7 mouse cellular contexts compared by ENCODE assay signal in genomic region chr10:42275871-42276501, GRCm38 (mm10). TPM values are rescaled to one million over a fixed set of nuclear protein-coding genes. Genes with fewer than 3 reads are reported as not detected.
DNase-seq lines count a peak whose midpoint lies in the region; ATAC-seq and TF ChIP-seq lines count a peak whose summit lies in the region.

No protein-coding gene starts in this region.

- peak overlapping the region; percentile 69 for H3K9ac ChIP-seq in midbrain, postnatal 0 days (replicated peaks; ENCODE audit: low read length, poor library complexity, severe bottlenecking)

- H3K4me2 ChIP-seq in midbrain, postnatal 0 days (ENCODE audit: low read depth, low read length, poor library complexity, severe bottlenecking): peak overlapping the region; percentile 98

- no peak; the same call in 1 of the 2 replicates for TF ChIP-seq POLR2A in embryonic fibroblast, embryonic 13.5 days (IDR thresholded peaks at IDR 0.05; ENCODE audit: low read depth, low read length)

- peaks cover 6% of the 10 kb centered on the region for H3K4me1 ChIP-seq in embryonic fibroblast, embryonic 13.5 days (ENCODE audit: control insufficient read depth, insufficient read depth, low read length)
- peaks cover 6% of the 10 kb centered on the region; the same call in 1 of the 2 replicates for H3K4me1 ChIP-seq in midbrain, postnatal 0 days (ENCODE audit: insufficient read depth, low read length)

- H3K4me3 ChIP-seq in embryonic fibroblast, embryonic 13.5 days (ENCODE audit: insufficient read depth, low read length): peak overlapping the region; percentile 74
- peak overlapping the region; percentile 82 for H3K4me3 ChIP-seq in midbrain, postnatal 0 days (ENCODE audit: low read depth, low read length)

- peak; percentile 29 for DNase-seq in ovary, adult 18-20 months (ENCODE audit: low spot score)
- no peak for DNase-seq in ovary, postnatal 14 days (ENCODE audit: low spot score)
- DNase-seq in ZHBTc4 (ENCODE audit: low read depth, low spot score): peak; percentile 67
- peak; percentile 61 to 79 for DNase-seq in kidney, postnatal 25 days
- DNase-seq in midbrain, postnatal 0 days (ENCODE audit: low spot score): peak; percentile 74

- H3K36me3 ChIP-seq in midbrain, postnatal 0 days (ENCODE audit: insufficient read depth, low read length): no peaks in the 10 kb centered on the region

- TF ChIP-seq CTCF in embryonic fibroblast, embryonic 13.5 days (IDR thresholded peaks at IDR 0.05; ENCODE audit: borderline replicate concordance, insufficient read depth, low read length): no peak
- TF ChIP-seq CTCF in midbrain, postnatal 0 days (IDR thresholded peaks at IDR 0.05): no peak

- H3K27me3 ChIP-seq in midbrain, postnatal 0 days (ENCODE audit: insufficient read depth, low read length): no peaks in the 10 kb centered on the region

- ATAC-seq in midbrain, postnatal 0 days (ENCODE audit: low FRiP score): peak; percentile 5; the same call in 1 of the 2 replicates
- no peak for ATAC-seq in erythroid progenitor cell, adult 5-6 weeks (replicated peaks; ENCODE audit: low FRiP score, poor library complexity, severe bottlenecking)

- WGBS in midbrain, postnatal 0 days: under 1% methylated on average over 39 of the region's 40 CpGs

- no peaks in the 10 kb centered on the region for H3K9me3 ChIP-seq in midbrain, postnatal 0 days (ENCODE audit: low read length)

- peak overlapping the region; percentile 79 for H3K27ac ChIP-seq in embryonic fibroblast, embryonic 13.5 days (ENCODE audit: insufficient read depth, low read length)
- H3K27ac ChIP-seq in midbrain, postnatal 0 days (ENCODE audit: low read depth, low read length): peak overlapping the region; percentile 90

RNA-seq across cellular contexts. Expression of gene Foxo3, which starts 0.6 kb away (rescaled TPM):
- polyA plus RNA-seq in embryonic fibroblast, embryonic 13.5 days (2011; ENCODE audit: insufficient read length, low read depth, missing spikeins): 29.3 and 30.2 TPM in 2 replicates
- 37.7 and 42.9 TPM in 2 replicates for total RNA-seq in midbrain, postnatal 0 days (2014; rRNA removed)
- polyA plus RNA-seq in midbrain, postnatal 0 days (2015; fragmentation: Nextera tagmentation; extraction: Ambion mirVana): 6.5 and 6.6 TPM in 2 replicates
- 112 and 118 TPM in 2 replicates for total RNA-seq in erythroid progenitor cell, adult 5-6 weeks (2015; ENCODE audit: low replicate concordance)
- 181 and 233 TPM in 2 replicates for total RNA-seq in erythroid progenitor cell, adult 5-6 weeks (2017; ENCODE audit: low replicate concordance)
